Mouse (Mus musculus): ENCODE data around the gene Plk3. TPM values are rescaled to one million over a fixed set of nuclear protein-coding genes. Genes with fewer than 3 reads are reported as not detected.

Gene Plk3
- polyA plus RNA-seq, 1 experiment from 2014 or later: 5.3 TPM

GRCm38 (mm10) chr4:117105127-117105526 is 28.6 kb downstream of the Plk3 start:
- no peak overlapping the region for H3K9ac ChIP-seq (ENCODE audit: low read depth, low read length)
- H3K4me2 ChIP-seq (replicated peaks; ENCODE audit: low read depth): no peak overlapping the region
- no peak overlapping the region for H3K4me3 ChIP-seq (ENCODE audit: low read depth, low read length)
- H3K36me3 ChIP-seq (ENCODE audit: control insufficient read depth, insufficient read depth): no peaks in the 10 kb centered on the region
- H3K27ac ChIP-seq (ENCODE audit: low read depth, low read length): no peak overlapping the region
- no peaks in the 10 kb centered on the region for H3K4me1 ChIP-seq (replicated peaks; ENCODE audit: control insufficient read depth, insufficient read depth, low read length)
- no peak for TF ChIP-seq CTCF (IDR thresholded peaks at IDR 0.05; ENCODE audit: low read depth)
- no peaks in the 10 kb centered on the region for H3K27me3 ChIP-seq (replicated peaks; ENCODE audit: control insufficient read depth, insufficient read depth, low read length)
- no peaks in the 10 kb centered on the region for H3K9me3 ChIP-seq (ENCODE audit: control insufficient read depth)
- WGBS: 72% methylated on average over 10 of the region's 10 CpGs
- no peak for ATAC-seq

GRCm38 (mm10) chr4:117104672-117105071 is 29.1 kb downstream of the Plk3 start:
- TF ChIP-seq CTCF (IDR thresholded peaks at IDR 0.05; ENCODE audit: low read depth): 0 out of 2 replicates have a peak, but pooled peaks have one; percentile 7
- no peaks in the 10 kb centered on the region for H3K4me1 ChIP-seq (replicated peaks; ENCODE audit: control insufficient read depth, insufficient read depth, low read length)
- H3K9me3 ChIP-seq (ENCODE audit: control insufficient read depth): no peaks in the 10 kb centered on the region
- no peaks in the 10 kb centered on the region for H3K27me3 ChIP-seq (replicated peaks; ENCODE audit: control insufficient read depth, insufficient read depth, low read length)
- H3K4me3 ChIP-seq (ENCODE audit: low read depth, low read length): no peak overlapping the region
- no peak overlapping the region for H3K4me2 ChIP-seq (replicated peaks; ENCODE audit: low read depth)
- ATAC-seq: no peak
- no peak overlapping the region for H3K27ac ChIP-seq (ENCODE audit: low read depth, low read length)
- H3K36me3 ChIP-seq (ENCODE audit: control insufficient read depth, insufficient read depth): no peaks in the 10 kb centered on the region
- H3K9ac ChIP-seq (ENCODE audit: low read depth, low read length): no peak overlapping the region
- 82% methylated on average over 10 of the region's 10 CpGs for WGBS

- Histone ChIP-seq H3K9ac (ENCODE audit: low read depth, low read length) (no peak overlapping the region), H3K36me3 (ENCODE audit: control insufficient read depth, insufficient read depth) (no peaks in the 10 kb centered on the region), H3K27me3 (replicated peaks; ENCODE audit: control insufficient read depth, insufficient read depth, low read length) (no peaks in the 10 kb centered on the region; the same call in 1 of the 2 replicates), H3K27ac (ENCODE audit: low read depth, low read length) (no peak overlapping the region), H3K9me3 (ENCODE audit: control insufficient read depth) (no peaks in the 10 kb centered on the region), H3K4me1 (replicated peaks; ENCODE audit: control insufficient read depth, insufficient read depth, low read length) (no peaks in the 10 kb centered on the region; the same call in 1 of the 2 replicates), H3K4me2 (replicated peaks; ENCODE audit: low read depth) (no peak overlapping the region), H3K4me3 (ENCODE audit: low read depth, low read length) (no peak overlapping the region)
- 56% methylated on average over 7 of the region's 7 CpGs for WGBS
- ATAC-seq: no peak
- peak; percentile 66 for TF ChIP-seq CTCF (IDR thresholded peaks at IDR 0.05; ENCODE audit: low read depth)
Observed at GRCm38 (mm10) chr4:117101218-117101617, 32.5 kb downstream of the Plk3 start.

- no peaks in the 10 kb centered on the region; the same call in 1 of the 2 replicates for H3K27me3 ChIP-seq (replicated peaks; ENCODE audit: control insufficient read depth, insufficient read depth, low read length)
- no peak for ATAC-seq
- H3K4me3 ChIP-seq (ENCODE audit: low read depth, low read length): no peak overlapping the region
- H3K4me1 ChIP-seq (replicated peaks; ENCODE audit: control insufficient read depth, insufficient read depth, low read length): no peaks in the 10 kb centered on the region; the same call in 1 of the 2 replicates
- no peaks in the 10 kb centered on the region for H3K36me3 ChIP-seq (ENCODE audit: control insufficient read depth, insufficient read depth)
- no peak overlapping the region for H3K9ac ChIP-seq (ENCODE audit: low read depth, low read length)
- WGBS: 76% methylated on average over 4 of the region's 4 CpGs
- H3K4me2 ChIP-seq (replicated peaks; ENCODE audit: low read depth): no peak overlapping the region
- H3K27ac ChIP-seq (ENCODE audit: low read depth, low read length): no peak overlapping the region
- no peaks in the 10 kb centered on the region for H3K9me3 ChIP-seq (ENCODE audit: control insufficient read depth)
- TF ChIP-seq CTCF (IDR thresholded peaks at IDR 0.05; ENCODE audit: low read depth): no peak
Observed at GRCm38 (mm10) chr4:117100036-117100435, 33.7 kb downstream of the Plk3 start.

- H3K9me3 ChIP-seq (ENCODE audit: control insufficient read depth): no peaks in the 10 kb centered on the region
- H3K4me2 ChIP-seq (replicated peaks; ENCODE audit: low read depth): no peak overlapping the region
- H3K27ac ChIP-seq (ENCODE audit: low read depth, low read length): no peak overlapping the region
- H3K27me3 ChIP-seq (replicated peaks; ENCODE audit: control insufficient read depth, insufficient read depth, low read length): no peaks in the 10 kb centered on the region; the same call in 1 of the 2 replicates
- TF ChIP-seq CTCF (IDR thresholded peaks at IDR 0.05; ENCODE audit: low read depth): no peak
- no peak overlapping the region for H3K9ac ChIP-seq (ENCODE audit: low read depth, low read length)
- H3K4me3 ChIP-seq (ENCODE audit: low read depth, low read length): no peak overlapping the region
- WGBS: 43% methylated on average over 2 of the region's 2 CpGs
- no peak for ATAC-seq
- no peaks in the 10 kb centered on the region for H3K36me3 ChIP-seq (ENCODE audit: control insufficient read depth, insufficient read depth)
- no peaks in the 10 kb centered on the region; the same call in 1 of the 2 replicates for H3K4me1 ChIP-seq (replicated peaks; ENCODE audit: control insufficient read depth, insufficient read depth, low read length)
Observed at GRCm38 (mm10) chr4:117098764-117099036, 35.1 kb downstream of the Plk3 start.

GRCm38 (mm10) chr4:117097969-117098763 is 35.6 kb downstream of the Plk3 start:
- 0 out of 2 replicates have a peak overlapping the region, but pooled peaks have one; percentile 15 for H3K27ac ChIP-seq (ENCODE audit: low read depth, low read length)
- H3K4me1 ChIP-seq (replicated peaks; ENCODE audit: control insufficient read depth, insufficient read depth, low read length): no peaks in the 10 kb centered on the region; the same call in 1 of the 2 replicates
- no peaks in the 10 kb centered on the region for H3K9me3 ChIP-seq (ENCODE audit: control insufficient read depth)
- no peak for ATAC-seq
- no peaks in the 10 kb centered on the region; the same call in 1 of the 2 replicates for H3K27me3 ChIP-seq (replicated peaks; ENCODE audit: control insufficient read depth, insufficient read depth, low read length)
- H3K9ac ChIP-seq (ENCODE audit: low read depth, low read length): no peak overlapping the region
- 0 out of 2 replicates have a peak overlapping the region, but pooled peaks have one; percentile 5 for H3K4me3 ChIP-seq (ENCODE audit: low read depth, low read length)
- peak overlapping the region; percentile 35; the same call in 1 of the 2 replicates for H3K4me2 ChIP-seq (replicated peaks; ENCODE audit: low read depth)
- WGBS: 57% methylated on average over 8 of the region's 8 CpGs
- H3K36me3 ChIP-seq (ENCODE audit: control insufficient read depth, insufficient read depth): no peaks in the 10 kb centered on the region
- TF ChIP-seq CTCF (IDR thresholded peaks at IDR 0.05; ENCODE audit: low read depth): no peak
